In the genomic region with DNA sequence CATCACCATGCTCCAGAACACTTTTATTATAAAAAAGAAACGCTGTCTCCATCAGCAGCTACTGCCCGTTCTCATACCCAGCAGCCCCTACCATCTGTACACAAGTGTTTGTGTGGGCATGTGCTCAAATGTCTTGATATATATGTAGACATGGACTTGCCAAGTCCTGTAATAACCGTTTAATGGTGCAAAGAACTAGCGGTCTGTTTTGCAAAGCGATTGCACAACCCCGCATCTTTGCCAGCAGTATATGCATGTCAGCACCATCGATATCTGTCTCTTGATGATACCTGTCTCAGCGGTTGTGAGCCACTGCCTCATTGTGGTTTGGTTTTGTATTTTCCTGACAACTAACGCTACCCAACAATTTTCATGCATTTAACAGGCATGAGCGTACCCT, we compare ENCODE assay signal across 30 mouse cellular contexts. TPM values are rescaled to one million over a fixed set of nuclear protein-coding genes. Genes with fewer than 3 reads are reported as not detected.
DNase-seq lines count a peak whose midpoint lies in the region; ATAC-seq and TF ChIP-seq lines count a peak whose summit lies in the region.
"Had no signal": no experiment of that assay in that cellular context is flagged by ENCODE, and none has a peak within 500 bp of the region (broad histone marks: within the 10 kb centered on the region; RNA-seq: fewer than 3 reads in every experiment).

No protein-coding gene starts in this region.

- TF ChIP-seq CTCF in left cerebral cortex, adult 2 months (IDR thresholded peaks at IDR 0.05): peak; percentile 6
- TF ChIP-seq CTCF in C2C12 (IDR thresholded peaks at IDR 0.05; ENCODE audit: control insufficient read depth, insufficient read depth, insufficient read length): no peak

- intact Hi-C loops in left cerebral cortex, adult 2 months (cut with DNase I): no loop called here
- intact Hi-C loops in heart, postnatal 25 days (cut with DNase I): no loop called here

- no peaks in the 10 kb centered on the region for H3K36me3 ChIP-seq in C2C12 (ENCODE audit: control insufficient read depth, insufficient read depth)
- H3K36me3 ChIP-seq: embryonic facial prominence, embryonic 12.5 days; forebrain, embryonic 10.5 days; heart, embryonic 12.5 days; hindbrain, embryonic 15.5 days; kidney, embryonic 15.5 days; liver, embryonic 12.5 days; midbrain, embryonic 12.5 days; neural tube, embryonic 13.5 days had no signal

- no peak overlapping the region for H3K4me3 ChIP-seq in left cerebral cortex, adult 2 months
- no peak overlapping the region for H3K4me3 ChIP-seq in C2C12 (ENCODE audit: insufficient read depth, poor library complexity, severe bottlenecking)
- H3K4me3 ChIP-seq: embryonic facial prominence, embryonic 12.5 days; forebrain, embryonic 10.5 days; heart, embryonic 12.5 days; hindbrain, embryonic 15.5 days; kidney, embryonic 15.5 days; liver, embryonic 12.5 days; midbrain, embryonic 12.5 days; neural tube, embryonic 13.5 days had no signal

- H3K27me3 ChIP-seq in C2C12 (ENCODE audit: control insufficient read depth, insufficient read depth, insufficient read length): peaks cover 14% of the 10 kb centered on the region
- H3K27me3 ChIP-seq: embryonic facial prominence, embryonic 12.5 days; hindbrain, embryonic 15.5 days; kidney, embryonic 15.5 days; liver, embryonic 12.5 days; midbrain, embryonic 12.5 days; neural tube, embryonic 13.5 days had no signal

- no peak overlapping the region for H3K27ac ChIP-seq in left cerebral cortex, adult 2 months
- H3K27ac ChIP-seq: embryonic facial prominence, embryonic 12.5 days; forebrain, embryonic 10.5 days; hindbrain, embryonic 15.5 days; kidney, embryonic 15.5 days; liver, embryonic 12.5 days; midbrain, embryonic 12.5 days; neural tube, embryonic 13.5 days had no signal

- peak; percentile 15 for ATAC-seq in frontal cortex, adult (ENCODE audit: low TSS enrichment)
- ATAC-seq: CD4-positive, CD25-positive, alpha-beta regulatory T cell, adult 4 months; forebrain, embryonic 16.5 days; inflammation-experienced regulatory T-cells, adult 6 months; liver, embryonic 12.5 days; liver, postnatal 0 days had no signal

- H3K79me2 ChIP-seq in C2C12 (ENCODE audit: control insufficient read depth, insufficient read depth): no peaks in the 10 kb centered on the region

- no peak for DNase-seq in frontal cortex, postnatal 36 days (ENCODE audit: low spot score in 2 of 2)
- DNase-seq in left cerebral cortex, adult 2 months (ENCODE audit: extremely low spot score in 1 of 2, low spot score in 2 of 2): no peak
- DNase-seq in left cerebral cortex, adult 9 months (ENCODE audit: low spot score in 2 of 2): no peak
- peak; percentile 4 for DNase-seq in gonadal fat pad, adult 2 months (ENCODE audit: low read depth)
- DNase-seq in heart, postnatal 25 days (ENCODE audit: low spot score): no peak
- DNase-seq: adrenal gland, adult 8-10 months; cerebellum, adult 11 months; cerebellum, adult 9-11 months; embryo, embryonic 11 days; gastrocnemius, postnatal 14 days; heart, adult 18-20 months; kidney, adult 11 months; kidney, postnatal 25 days; left cerebral cortex, postnatal 4 days; liver, postnatal 0 days; lung, postnatal 36 days had no signal

- H3ac ChIP-seq in C2C12 (ENCODE audit: control insufficient read depth, insufficient read length, low read depth): no peak overlapping the region

- H3K79me3 ChIP-seq in C2C12 (ENCODE audit: low read depth): no peaks in the 10 kb centered on the region

TF ChIP-seq in C2C12, 6 proteins besides CTCF, POLR2A, EP300 and RAD21:
- TF ChIP-seq FOSL1 (IDR thresholded peaks at IDR 0.05; ENCODE audit: insufficient read depth, low read length, poor library complexity, severe bottlenecking) (no peak), CEBPB (IDR thresholded peaks at IDR 0.05; ENCODE audit: low read depth) (peak; percentile 10), MYOG (IDR thresholded peaks at IDR 0.05; ENCODE audit: control insufficient read depth, extremely low read depth, insufficient read length) (no peak)

RNA-seq across cellular contexts. Expression of a gene that starts 44.0 kb away (rescaled TPM):
- 100 to 1,000 TPM; 208 to 213 TPM for total RNA-seq in left cerebral cortex, adult 2 months (2021)
- 0.09 TPM for polyA plus RNA-seq in C2C12 (2012; fragmentation: generic; extraction: Trizol)
- polyA plus RNA-seq in gonadal fat pad, adult 2 months (2012; rRNA removed): 0.09 and 0.12 TPM in 2 replicates
- under 1 TPM; 0.14 to 0.16 TPM for total RNA-seq in heart, postnatal 25 days (2021)
- total RNA-seq: hematopoietic stem cell, adult 5-6 weeks had no signal
- polyA plus RNA-seq: liver, embryonic 12.5 days had no signal

Comparison
In these comparisons a context has a peak if more than half of its experiments do, and no peak if none do; other contexts are left out.
1. RNA of a gene that starts 44.0 kb away (total RNA-seq): 208 to 213 TPM in left cerebral cortex, adult 2 months; 0.14 to 0.16 TPM in heart, postnatal 25 days; every median in the first group is over 100 times any median in the second.